Mouse (Mus musculus): ENCODE data around the gene Slc44a5. TPM values are rescaled to one million over a fixed set of nuclear protein-coding genes. Genes with fewer than 3 reads are reported as not detected.

Gene Slc44a5
- polyA plus RNA-seq, 1 experiment = 0.11 TPM

DNA sequence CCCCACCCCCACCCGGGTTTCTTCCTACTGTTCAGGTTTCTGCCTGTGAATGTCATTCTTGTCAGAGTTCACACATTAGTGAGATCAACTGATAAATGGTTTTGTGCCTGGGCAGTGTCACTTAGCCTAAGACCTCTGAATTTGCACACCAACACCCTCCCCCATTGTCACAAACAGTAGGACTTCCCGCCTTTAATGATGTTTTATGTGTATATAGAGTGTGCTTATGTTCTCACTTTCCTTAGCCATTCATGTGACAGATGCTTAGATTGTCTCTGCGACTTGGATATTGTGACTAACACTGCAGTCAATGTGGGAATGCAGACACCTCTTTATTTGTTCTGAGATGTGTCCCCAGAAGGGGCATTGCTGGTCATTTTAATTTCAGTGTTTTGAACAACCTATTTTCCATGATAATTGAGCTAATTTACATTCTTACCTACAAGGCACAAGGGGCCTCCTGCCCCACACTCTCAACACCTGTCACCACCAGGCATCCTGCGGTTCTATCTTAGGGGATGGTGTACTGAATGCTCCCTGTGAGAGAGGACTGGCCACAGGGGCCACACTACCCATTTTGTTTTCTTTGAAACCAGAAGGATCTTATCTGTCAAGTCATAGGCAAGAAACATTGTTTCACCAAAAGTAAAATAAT, 236.7 kb downstream of the Slc44a5 start:
- DNase-seq (ENCODE audit: low read depth in 1 of 2, low spot score in 2 of 2) = no peak
- Histone ChIP-seq H3K27ac (ENCODE audit: insufficient read depth, low read length) (no peak overlapping the region; the same call in 1 of the 2 replicates), H3K27me3 (ENCODE audit: control insufficient read depth, insufficient read depth, low read length) (no peaks in the 10 kb centered on the region), H3K36me3 (ENCODE audit: control insufficient read depth, insufficient read depth, low read length) (no peaks in the 10 kb centered on the region), H3K4me3 (ENCODE audit: extremely low read depth, insufficient read depth, insufficient read length) (no peak overlapping the region), H3K4me1 (ENCODE audit: control insufficient read depth, insufficient read depth, insufficient read length) (no peaks in the 10 kb centered on the region)
- TF ChIP-seq CTCF (IDR thresholded peaks at IDR 0.05; ENCODE audit: extremely low read depth, insufficient read depth, insufficient read length, insufficient replicate concordance) (no peak), POLR2A (IDR thresholded peaks at IDR 0.05; ENCODE audit: low read depth, low read length) (no peak)
- 49% methylated on average over 4 of the region's 4 CpGs for WGBS

DNA sequence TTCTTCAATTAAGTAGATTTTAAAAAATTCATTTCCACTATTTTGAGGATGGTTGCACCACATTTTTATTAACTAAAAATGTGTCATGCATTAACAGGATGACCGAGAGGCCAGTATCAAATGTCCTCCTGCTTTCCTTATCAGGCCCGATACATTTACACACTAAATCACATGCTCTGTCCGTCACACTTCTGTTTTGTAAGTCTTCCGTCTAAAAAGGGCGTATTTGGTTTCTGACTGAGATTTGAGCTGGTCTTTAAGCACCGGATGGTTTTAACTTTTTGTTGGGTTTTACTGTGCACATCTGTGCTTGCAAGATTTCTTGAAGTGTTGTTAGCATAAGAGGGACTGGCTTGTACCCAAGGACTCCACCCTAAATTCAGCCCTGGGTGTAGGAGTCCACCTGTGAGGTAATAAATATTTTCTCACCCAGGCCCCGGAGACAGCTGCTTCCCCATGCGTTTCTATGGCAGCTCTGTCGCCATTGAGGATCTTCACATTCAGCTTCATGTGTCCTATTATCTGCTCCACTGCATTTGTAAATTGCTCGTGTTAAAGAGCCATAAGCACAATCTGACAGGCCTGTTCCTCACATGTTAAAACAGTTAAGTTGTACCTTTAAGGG, 237.3 kb downstream of the Slc44a5 start:
- Histone ChIP-seq H3K4me1 (ENCODE audit: control insufficient read depth, insufficient read depth, insufficient read length) (no peaks in the 10 kb centered on the region), H3K27ac (ENCODE audit: insufficient read depth, low read length) (no peak overlapping the region), H3K27me3 (ENCODE audit: control insufficient read depth, insufficient read depth, low read length) (no peaks in the 10 kb centered on the region), H3K4me3 (ENCODE audit: extremely low read depth, insufficient read depth, insufficient read length) (no peak overlapping the region), H3K36me3 (ENCODE audit: control insufficient read depth, insufficient read depth, low read length) (no peaks in the 10 kb centered on the region)
- no peak for TF ChIP-seq POLR2A (IDR thresholded peaks at IDR 0.05; ENCODE audit: low read depth, low read length)
- no peak for DNase-seq (ENCODE audit: low read depth in 1 of 2, low spot score in 2 of 2)
- WGBS = 76% methylated on average over 10 of the region's 10 CpGs

DNA sequence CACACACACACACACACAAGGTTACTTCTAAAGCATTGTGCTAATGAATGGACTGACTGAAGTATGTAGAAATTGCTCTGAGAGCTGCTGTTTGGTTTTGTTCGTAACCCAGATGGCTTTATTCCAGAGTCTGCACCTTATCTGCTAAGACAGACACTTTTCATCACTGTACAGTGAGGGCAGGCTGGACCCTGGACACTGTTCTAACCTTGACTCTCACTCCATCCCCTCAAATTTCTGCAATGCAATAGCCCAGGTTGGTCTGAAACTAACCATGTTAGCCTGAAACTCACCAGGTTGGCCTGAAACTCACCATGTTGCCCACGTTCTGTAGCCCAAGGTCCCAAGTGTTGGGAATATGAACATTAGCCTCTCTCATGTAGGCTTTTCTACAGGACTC, 239.3 kb downstream of the Slc44a5 start:
- 77% methylated on average over 2 of the region's 2 CpGs for WGBS

DNA sequence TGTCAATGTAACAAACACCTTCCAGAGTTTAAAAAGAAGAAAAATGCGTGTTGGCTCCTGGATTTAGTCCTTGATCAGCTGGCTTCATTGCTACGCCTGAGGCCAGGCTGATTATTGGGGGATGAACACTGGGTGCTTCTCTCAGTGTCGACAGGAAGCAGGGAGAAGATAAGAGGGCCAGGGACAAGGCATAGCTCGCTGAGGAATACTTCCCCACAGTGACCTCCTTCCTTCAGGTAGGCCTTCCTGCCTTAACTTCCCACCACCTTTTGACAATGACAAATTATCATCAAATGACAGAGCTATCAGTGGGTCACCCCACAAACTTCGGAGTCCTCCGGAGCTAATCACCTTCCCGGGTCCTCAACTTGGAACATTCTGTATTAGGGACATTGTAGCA, 242.1 kb downstream of the Slc44a5 start:
- Histone ChIP-seq H3K27ac (ENCODE audit: insufficient read depth, low read length) (no peak overlapping the region), H3K27me3 (ENCODE audit: control insufficient read depth, insufficient read depth, low read length) (no peaks in the 10 kb centered on the region), H3K4me1 (ENCODE audit: control insufficient read depth, insufficient read depth, insufficient read length) (no peaks in the 10 kb centered on the region), H3K4me3 (ENCODE audit: extremely low read depth, insufficient read depth, insufficient read length) (no peak overlapping the region), H3K36me3 (ENCODE audit: control insufficient read depth, insufficient read depth, low read length) (no peaks in the 10 kb centered on the region)
- 66% methylated on average over 7 of the region's 7 CpGs for WGBS
- no peak for TF ChIP-seq POLR2A (IDR thresholded peaks at IDR 0.05; ENCODE audit: low read depth, low read length)
- TF ChIP-seq CTCF (IDR thresholded peaks at IDR 0.05; ENCODE audit: extremely low read depth, insufficient read depth, insufficient read length, insufficient replicate concordance) = no peak
- no peak for DNase-seq (ENCODE audit: low read depth in 1 of 2, low spot score in 2 of 2)

More for the DNA sequence above, 239.3 kb downstream of the Slc44a5 start:
- TF ChIP-seq CTCF (IDR thresholded peaks at IDR 0.05; ENCODE audit: extremely low read depth, insufficient read depth, insufficient read length, insufficient replicate concordance) (no peak), POLR2A (IDR thresholded peaks at IDR 0.05; ENCODE audit: low read depth, low read length) (no peak)
- Histone ChIP-seq H3K27me3 (ENCODE audit: control insufficient read depth, insufficient read depth, low read length) (no peaks in the 10 kb centered on the region), H3K27ac (ENCODE audit: insufficient read depth, low read length) (no peak overlapping the region), H3K4me3 (ENCODE audit: extremely low read depth, insufficient read depth, insufficient read length) (no peak overlapping the region), H3K36me3 (ENCODE audit: control insufficient read depth, insufficient read depth, low read length) (no peaks in the 10 kb centered on the region), H3K4me1 (ENCODE audit: control insufficient read depth, insufficient read depth, insufficient read length) (no peaks in the 10 kb centered on the region)
- DNase-seq (ENCODE audit: low read depth in 1 of 2, low spot score in 2 of 2) = no peak

DNA sequence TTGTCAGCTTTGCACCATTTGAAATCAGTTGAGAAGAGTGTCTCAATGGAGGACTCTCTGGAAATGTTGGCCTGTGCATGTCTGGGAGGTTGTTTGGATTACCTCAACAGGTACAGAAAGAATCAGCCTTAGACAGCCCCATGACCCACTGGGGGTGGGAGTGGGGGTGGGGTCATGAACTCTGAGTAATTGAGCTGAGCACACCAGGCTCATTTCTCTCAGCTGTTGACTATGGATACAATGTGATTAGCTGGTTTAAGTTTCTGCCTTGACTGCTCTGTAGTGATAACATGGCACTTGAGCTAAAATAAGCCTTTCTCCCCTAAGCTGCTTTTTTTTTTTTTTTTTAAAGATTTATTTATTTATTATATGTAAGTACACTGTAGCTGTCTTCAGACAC, 242.5 kb downstream of the Slc44a5 start:
- DNase-seq (ENCODE audit: low read depth in 1 of 2, low spot score in 2 of 2) = no peak
- no peaks in the 10 kb centered on the region for H3K27me3 ChIP-seq (ENCODE audit: control insufficient read depth, insufficient read depth, low read length)
- H3K27ac ChIP-seq (ENCODE audit: insufficient read depth, low read length) = no peak overlapping the region
- H3K4me3 ChIP-seq (ENCODE audit: extremely low read depth, insufficient read depth, insufficient read length) = no peak overlapping the region
- no peaks in the 10 kb centered on the region for H3K4me1 ChIP-seq (ENCODE audit: control insufficient read depth, insufficient read depth, insufficient read length)
- H3K36me3 ChIP-seq (ENCODE audit: control insufficient read depth, insufficient read depth, low read length) = no peaks in the 10 kb centered on the region
- TF ChIP-seq CTCF (IDR thresholded peaks at IDR 0.05; ENCODE audit: extremely low read depth, insufficient read depth, insufficient read length, insufficient replicate concordance) (no peak), POLR2A (IDR thresholded peaks at IDR 0.05; ENCODE audit: low read depth, low read length) (no peak)

DNA sequence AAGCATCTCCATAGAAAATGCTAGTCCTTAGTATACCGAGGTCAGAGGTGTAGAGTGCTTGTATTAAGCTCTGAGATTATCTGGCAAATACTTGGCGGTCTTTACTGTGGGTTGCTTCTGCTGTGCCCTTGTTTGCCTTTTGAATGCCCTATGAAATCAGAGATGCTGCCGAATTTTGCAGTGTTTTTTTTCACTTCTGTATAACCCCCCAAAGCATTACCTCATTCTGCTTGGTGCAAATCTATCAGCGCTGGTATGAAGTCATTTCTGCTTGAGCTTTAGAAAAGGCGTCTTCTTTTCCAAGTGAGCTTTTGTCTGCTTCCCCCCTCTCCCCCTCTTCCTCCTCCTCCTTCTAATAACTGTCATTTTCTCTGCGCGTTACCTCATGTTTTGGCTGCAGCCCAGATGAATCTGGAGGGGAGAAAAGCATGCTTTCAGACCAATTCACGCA, 248.9 kb downstream of the Slc44a5 start:
- Histone ChIP-seq H3K36me3 (ENCODE audit: control insufficient read depth, insufficient read depth, low read length) (no peaks in the 10 kb centered on the region), H3K4me1 (ENCODE audit: control insufficient read depth, insufficient read depth, insufficient read length) (no peaks in the 10 kb centered on the region), H3K4me3 (ENCODE audit: extremely low read depth, insufficient read depth, insufficient read length) (no peak overlapping the region), H3K27me3 (ENCODE audit: control insufficient read depth, insufficient read depth, low read length) (no peaks in the 10 kb centered on the region), H3K27ac (ENCODE audit: insufficient read depth, low read length) (no peak overlapping the region)
- TF ChIP-seq CTCF (IDR thresholded peaks at IDR 0.05; ENCODE audit: extremely low read depth, insufficient read depth, insufficient read length, insufficient replicate concordance) (no peak), POLR2A (IDR thresholded peaks at IDR 0.05; ENCODE audit: low read depth, low read length) (no peak)
- DNase-seq (ENCODE audit: low read depth in 1 of 2, low spot score in 2 of 2) = no peak
- 57% methylated on average over 8 of the region's 8 CpGs for WGBS

DNA sequence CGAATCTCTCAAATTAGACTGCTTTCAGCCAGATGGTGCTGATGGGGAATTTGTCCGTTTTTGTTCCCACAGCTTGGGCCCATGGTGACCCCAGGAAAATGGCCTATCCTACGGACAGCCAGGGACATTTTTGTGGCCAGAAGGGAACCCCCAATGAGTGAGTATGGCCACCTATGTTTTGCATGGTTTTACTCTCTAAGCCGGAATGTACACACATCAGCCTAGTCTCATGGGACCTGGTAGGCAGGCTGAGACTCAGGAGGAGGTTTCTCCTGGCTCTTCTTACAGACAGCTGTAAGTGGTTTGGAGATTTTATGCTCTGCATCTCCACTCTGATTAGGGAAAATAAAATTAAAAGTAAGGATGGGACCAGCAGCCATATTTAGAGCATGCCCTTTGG, 249.5 kb downstream of the Slc44a5 start:
- Histone ChIP-seq H3K27ac (ENCODE audit: insufficient read depth, low read length) (no peak overlapping the region), H3K27me3 (ENCODE audit: control insufficient read depth, insufficient read depth, low read length) (no peaks in the 10 kb centered on the region), H3K4me1 (ENCODE audit: control insufficient read depth, insufficient read depth, insufficient read length) (no peaks in the 10 kb centered on the region), H3K4me3 (ENCODE audit: extremely low read depth, insufficient read depth, insufficient read length) (no peak overlapping the region), H3K36me3 (ENCODE audit: control insufficient read depth, insufficient read depth, low read length) (no peaks in the 10 kb centered on the region)
- TF ChIP-seq POLR2A (IDR thresholded peaks at IDR 0.05; ENCODE audit: low read depth, low read length) (no peak), CTCF (IDR thresholded peaks at IDR 0.05; ENCODE audit: extremely low read depth, insufficient read depth, insufficient read length, insufficient replicate concordance) (no peak)
- WGBS = 86% methylated on average over 4 of the region's 4 CpGs
- DNase-seq (ENCODE audit: low read depth in 1 of 2, low spot score in 2 of 2) = no peak

Measured in spleen, adult 2 months (tissue).